Mouse (Mus musculus) thymus, adult 2 months (tissue): ENCODE data around the gene Gm13089. TPM values are rescaled to one million over a fixed set of nuclear protein-coding genes. Genes with fewer than 3 reads are reported as not detected.
"Not testable (repeated sequence)": the region's sequence is repeated elsewhere in the genome, so short reads cannot be mapped to it uniquely, and the experiment has no call there.

ENCODE experiments used
- DNase-seq: peaks from one replicate; pipeline ENCODE4 v3.0.0; 2021
- H3K27ac ChIP-seq: fragments of 200-500 bp; 2 replicates; pipeline ENCODE4 v1.5.1; 2012; ENCODE audit warnings: low read length, control low read depth; ENCODE audit not compliant: control insufficient read depth, insufficient read depth
- H3K27me3 ChIP-seq: fragments of 200-500 bp; 2 replicates; pipeline ENCODE4 v1.6.1; 2012; ENCODE audit warnings: mild to moderate bottlenecking, low read length, moderate library complexity, mixed read lengths; ENCODE audit not compliant: control insufficient read depth, insufficient read depth
- H3K36me3 ChIP-seq: fragments of 200-500 bp; 2 replicates; pipeline ENCODE4 v1.6.1; 2012; ENCODE audit warnings: mild to moderate bottlenecking, low read length, moderate library complexity; ENCODE audit not compliant: control insufficient read depth, insufficient read depth
- H3K4me1 ChIP-seq: fragments of 200-500 bp; replicated peaks from 2 replicates; pipeline ENCODE4 v1.6.1; 2012; ENCODE audit warnings: low read length; ENCODE audit not compliant: control insufficient read depth, insufficient read depth
- H3K4me3 ChIP-seq: fragments of 200-500 bp; 2 replicates; pipeline ENCODE4 v1.5.1; 2012; ENCODE audit warnings: mild to moderate bottlenecking, low read length, control low read depth, moderate library complexity; ENCODE audit not compliant: control insufficient read depth, insufficient read depth
- CTCF ChIP-seq: fragments of 200-500 bp; IDR thresholded peaks from 2 replicates; pipeline ENCODE4 v1.5.1; 2012; ENCODE audit warnings: mild to moderate bottlenecking, control low read depth, low read length, moderate library complexity, borderline replicate concordance; ENCODE audit not compliant: control insufficient read depth, poor library complexity, insufficient read depth; ENCODE audit errors: extremely low read depth
- POLR2A ChIP-seq: fragments of 200-500 bp; IDR thresholded peaks from 2 replicates; pipeline ENCODE4 v1.6.1; 2012; ENCODE audit warnings: mild to moderate bottlenecking, low read length, control low read depth, moderate library complexity; ENCODE audit not compliant: control insufficient read depth, poor library complexity, insufficient read depth; ENCODE audit errors: extremely low read depth
- WGBS: fragments of 180-500 bp; shearing (Covaris S2); methylation state at CpG from one replicate; pipeline ENCODE4 v1.1.7; 2018; 5-methylcytosine and 5-hydroxymethylcytosine counted together
- polyA plus RNA-seq: library from polyadenylated mRNA; depleted of rRNA; stranded (reverse); fragments of >200 nt; gene quantifications from 2 replicates; pipeline ENCODE4 v1.2.3, GENCODE M21; 2012; rRNA removed

Gene Gm13089
- polyA plus RNA-seq: not detected in 2 replicates

- Histone ChIP-seq H3K27me3 (no peaks in the 10 kb centered on the region), H3K36me3 (no peaks in the 10 kb centered on the region), H3K4me3 (no peak within 1 kb of the TSS), H3K27ac (no peak within 1 kb of the TSS), H3K4me1 (no peaks in the 10 kb centered on the region)
- DNase-seq: no peak
- TF ChIP-seq POLR2A (no peak), CTCF (no peak)
- 83% methylated on average over 2 of the region's 2 CpGs for WGBS
Observed at GRCm38 (mm10) chr4:143702611-143703010, at the start of gene Gm13089. Gm13089 (minus strand) TSS chr4:143702711.

GRCm38 (mm10) chr4:143719155-143719554 is 16.6 kb upstream of the Gm13089 start, which contains the start of gene Gm13078:
Gm13078 (plus strand) TSS chr4:143719455.
- WGBS: 90% methylated on average over 1 of the region's 1 CpGs
- no peak for TF ChIP-seq POLR2A
- TF ChIP-seq CTCF: no peak

GRCm38 (mm10) chr4:143657146-143657545 is 45.4 kb downstream of the Gm13089 start, which contains the start of gene Gm13088:
Gm13088 (minus strand) TSS chr4:143657246.
- H3K27me3 ChIP-seq, DNase-seq, H3K4me1 ChIP-seq, H3K36me3 ChIP-seq, H3K4me3 ChIP-seq, H3K27ac ChIP-seq: not testable (repeated sequence)

More at GRCm38 (mm10) chr4:143719155-143719554, 16.6 kb upstream of the Gm13089 start, which contains the start of gene Gm13078:
- DNase-seq: no peak
- Histone ChIP-seq H3K27me3 (no peaks in the 10 kb centered on the region), H3K4me1 (no peaks in the 10 kb centered on the region), H3K4me3 (no peak within 1 kb of the TSS), H3K36me3 (no peaks in the 10 kb centered on the region), H3K27ac (no peak within 1 kb of the TSS)

Other genes with a start within 250 kb of the Gm13089 start
- 0.05 and 0.08 TPM in 2 replicates for gene Gm13043, start 191.4 kb downstream of the Gm13089 start, polyA plus RNA-seq
- gene Gm13040, start 166.8 kb downstream of the Gm13089 start, polyA plus RNA-seq: not detected in 2 replicates
- gene BC080695, start 151.0 kb downstream of the Gm13089 start, polyA plus RNA-seq: not detected in 2 replicates
- not detected in 2 replicates for gene Gm13057, start 151.0 kb downstream of the Gm13089 start, polyA plus RNA-seq
- not detected in 2 replicates for gene Gm13083, start 87.7 kb downstream of the Gm13089 start, polyA plus RNA-seq
- gene Gm13088, start 45.5 kb downstream of the Gm13089 start, polyA plus RNA-seq: not detected in 2 replicates
- gene Gm13078, start 16.7 kb upstream of the Gm13089 start, polyA plus RNA-seq: not detected in 2 replicates
- not detected in 2 replicates for gene Gm13023, start 86.6 kb upstream of the Gm13089 start, polyA plus RNA-seq
- not detected in 2 replicates for gene Gm13084, start 113.4 kb upstream of the Gm13089 start, polyA plus RNA-seq
- gene Gm13103, start 143.8 kb upstream of the Gm13089 start, polyA plus RNA-seq: not detected in 2 replicates
- gene Pramef6, start 197.7 kb upstream of the Gm13089 start, polyA plus RNA-seq: not detected in 2 replicates
- gene Pramef25, start 248.3 kb upstream of the Gm13089 start, polyA plus RNA-seq: not detected in 2 replicates